Mouse (Mus musculus): ENCODE data around the gene Arf1.

The Arf1 gene

DNA sequence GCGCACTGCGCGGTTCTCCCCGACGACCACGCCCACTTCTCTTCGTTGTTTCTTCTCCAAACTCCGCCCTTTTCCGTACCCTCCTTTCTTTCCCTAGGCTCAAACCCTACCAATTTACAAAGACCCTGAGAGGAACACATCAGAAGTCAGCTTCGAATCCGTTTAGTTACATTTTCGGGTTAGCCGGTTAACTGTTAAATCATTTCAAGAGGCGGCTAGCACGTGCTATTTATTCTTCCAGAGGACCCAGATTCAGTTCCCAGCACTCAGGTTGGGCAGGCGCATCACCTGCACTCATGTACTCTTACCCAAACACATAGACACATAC lies 36.0 kb downstream of the Arf1 start, which contains the start of gene Guk1:
Gene Guk1, minus strand, starts transcription at position 154 of the 328 bp plus-strand sequence.
- no peak for DNase-seq (ENCODE audit: low spot score)

DNA sequence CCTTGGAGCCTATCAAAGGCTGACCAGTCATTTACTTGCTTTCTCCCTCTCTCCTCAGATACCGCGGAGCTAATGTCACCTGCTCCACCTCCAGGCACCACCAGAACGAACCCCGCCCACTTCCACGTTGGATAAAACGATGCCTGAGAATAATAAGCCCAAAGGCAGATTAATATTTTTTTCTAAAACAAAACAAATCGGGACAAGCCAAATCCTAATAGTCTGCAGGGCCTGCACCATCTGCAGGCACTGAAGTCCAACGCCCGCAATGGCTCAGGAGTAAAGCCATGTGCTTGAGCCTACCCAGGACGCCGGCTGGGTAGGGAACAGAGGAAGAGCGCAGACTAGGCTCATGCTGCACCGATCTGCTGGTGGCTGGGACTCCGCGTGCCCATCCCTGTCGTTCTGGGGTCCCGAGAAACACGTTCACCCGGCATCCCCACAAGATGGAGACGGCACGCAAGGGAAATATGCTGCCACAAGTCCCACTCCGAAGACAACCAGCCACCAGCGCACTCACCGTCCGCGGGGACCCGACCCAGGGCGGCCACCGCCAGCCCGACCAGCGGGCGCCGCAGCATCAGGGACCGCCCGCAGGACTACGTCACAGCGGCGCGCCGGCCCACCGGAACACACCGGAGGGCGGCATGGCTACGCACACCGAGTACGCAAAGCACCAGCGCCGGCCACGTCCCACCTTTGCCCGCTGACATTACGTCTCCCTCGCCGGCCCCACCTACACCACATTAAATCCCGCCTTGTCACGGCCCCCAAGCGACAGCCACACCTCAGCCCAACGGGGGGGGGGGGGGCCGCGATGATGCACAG lies 36.6 kb downstream of the Arf1 start:
- peak; percentile 89 for DNase-seq (ENCODE audit: low spot score)

DNA sequence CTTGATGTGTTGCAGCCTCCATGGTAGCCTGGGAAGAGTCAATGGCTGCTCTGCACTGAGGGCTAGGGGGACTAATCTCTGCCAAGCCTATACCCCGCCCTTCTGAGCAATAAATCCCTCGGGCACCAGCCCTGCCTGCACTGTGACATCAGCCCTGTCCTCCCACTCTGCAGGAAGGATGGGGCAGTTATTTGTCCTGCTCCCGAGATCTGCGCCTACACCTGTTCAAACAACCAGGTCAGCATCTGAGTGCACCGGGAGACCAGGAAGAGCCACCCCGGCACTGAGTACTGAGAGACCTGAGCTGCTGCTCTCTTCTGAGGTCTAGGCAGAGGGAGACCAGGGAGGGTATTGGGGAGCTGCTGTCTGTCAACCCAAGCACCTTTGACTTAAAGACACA lies 40.4 kb downstream of the Arf1 start:
- DNase-seq (ENCODE audit: low spot score), result no peak

DNA sequence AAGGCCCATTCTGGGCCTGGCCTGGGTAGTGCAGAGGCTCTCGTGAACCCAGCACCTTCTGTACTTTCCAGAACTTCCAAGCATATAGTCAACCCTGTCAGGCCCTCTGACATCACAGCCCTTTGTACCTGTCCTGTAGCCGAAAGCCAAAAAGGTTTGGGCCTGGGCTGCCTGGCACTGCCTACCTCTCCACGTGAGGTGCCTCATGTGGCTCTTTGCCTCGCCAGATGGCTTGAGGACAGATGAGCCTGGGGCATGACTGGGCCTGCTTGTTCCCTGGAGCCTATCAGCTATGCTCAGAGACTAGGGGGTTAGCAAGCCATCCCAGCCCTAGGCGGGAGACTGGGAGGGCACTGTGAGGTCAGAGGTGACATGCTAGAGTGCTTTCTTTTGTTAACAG lies 42.6 kb downstream of the Arf1 start:
- DNase-seq (ENCODE audit: low spot score), result no peak

DNA sequence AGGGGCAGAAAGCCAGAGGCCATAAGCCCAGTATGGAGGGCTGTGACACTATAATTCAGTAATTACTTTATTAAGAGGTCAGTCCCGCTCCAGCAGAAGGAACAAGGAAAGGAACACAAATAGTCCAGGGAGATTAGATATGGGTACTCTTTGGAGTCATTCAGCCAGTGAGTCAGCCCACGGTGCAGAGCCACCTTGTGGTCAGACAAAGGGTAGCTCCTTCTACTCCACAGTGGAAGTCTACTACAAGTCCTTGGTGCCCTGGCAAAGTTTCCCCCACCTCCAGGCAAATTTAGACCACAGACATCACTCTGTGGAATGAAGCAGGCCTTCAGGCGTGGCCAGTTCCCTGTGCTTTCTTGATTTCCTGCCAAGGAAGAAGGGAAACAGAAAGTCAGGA lies 44.2 kb downstream of the Arf1 start:
- DNase-seq (ENCODE audit: low spot score), result no peak

DNA sequence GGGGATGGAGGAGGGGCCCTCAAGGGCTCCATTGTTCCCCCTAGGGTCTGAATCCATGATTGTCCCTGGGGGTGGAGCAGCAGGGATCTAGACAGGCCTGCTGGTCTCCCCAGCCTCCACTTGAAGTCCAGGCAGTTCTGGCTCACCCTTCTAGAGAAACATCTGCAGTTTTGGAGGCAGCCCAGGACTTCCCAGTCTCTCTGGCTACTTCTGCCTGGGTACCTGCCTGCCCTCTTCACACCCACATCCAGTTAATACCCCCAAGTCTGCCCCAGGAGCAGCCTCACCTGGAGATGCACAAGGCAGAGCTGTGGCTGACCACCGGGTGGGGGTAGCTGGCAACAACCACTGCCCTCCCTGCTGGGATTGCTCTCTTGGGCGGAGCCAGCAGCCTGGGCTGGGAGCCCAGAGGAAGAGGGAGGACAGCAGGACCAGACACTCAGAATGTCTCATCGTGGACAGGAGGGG lies 45.2 kb downstream of the Arf1 start, which contains the start of gene Gjc2:
Gene Gjc2, minus strand, starts transcription at position 350 of the 468 bp plus-strand sequence.
- DNase-seq (ENCODE audit: low spot score), result peak; percentile 62

DNA sequence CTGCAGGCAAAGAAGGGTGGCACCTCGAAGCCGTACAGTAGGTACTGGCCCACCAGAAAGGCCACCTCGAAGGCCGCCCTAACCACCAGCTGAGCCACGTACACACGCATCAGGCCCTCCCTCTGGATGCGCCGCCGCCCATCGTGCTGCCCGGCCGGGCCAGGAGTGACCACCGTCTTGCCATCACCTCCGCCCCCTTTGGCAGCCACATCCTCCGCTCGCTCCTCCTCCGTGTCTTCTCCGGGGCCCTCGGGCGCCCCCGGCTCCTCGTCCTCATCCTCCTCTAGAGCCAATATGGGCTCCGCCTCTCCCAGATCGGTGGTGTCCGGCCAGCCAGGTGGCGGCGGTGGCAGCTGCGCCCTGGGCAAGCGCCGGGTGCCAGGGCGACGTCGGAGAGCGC lies 51.1 kb downstream of the Arf1 start:
- DNase-seq (ENCODE audit: low spot score), result no peak

DNA sequence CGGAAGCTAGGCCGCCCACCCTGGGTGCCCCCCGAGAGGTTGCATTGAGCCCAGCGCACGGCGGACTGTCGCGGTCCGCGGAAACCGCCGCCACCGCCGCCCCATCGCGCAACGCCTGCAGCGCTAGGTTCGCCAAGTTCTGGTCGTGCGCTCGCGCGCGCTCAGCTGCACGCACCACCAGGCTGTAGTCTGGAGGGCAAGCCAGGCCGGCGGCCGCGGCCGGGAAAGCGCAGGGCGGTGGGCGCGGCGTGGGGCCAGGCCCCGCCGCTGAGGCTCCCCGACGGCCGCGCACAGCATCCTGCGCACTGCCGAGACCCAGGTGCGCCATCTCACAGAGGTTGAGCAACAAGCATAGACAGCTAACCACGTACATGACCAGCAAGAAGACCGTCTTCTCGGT lies 51.6 kb downstream of the Arf1 start:
- no peak for DNase-seq (ENCODE audit: low spot score)

DNA sequence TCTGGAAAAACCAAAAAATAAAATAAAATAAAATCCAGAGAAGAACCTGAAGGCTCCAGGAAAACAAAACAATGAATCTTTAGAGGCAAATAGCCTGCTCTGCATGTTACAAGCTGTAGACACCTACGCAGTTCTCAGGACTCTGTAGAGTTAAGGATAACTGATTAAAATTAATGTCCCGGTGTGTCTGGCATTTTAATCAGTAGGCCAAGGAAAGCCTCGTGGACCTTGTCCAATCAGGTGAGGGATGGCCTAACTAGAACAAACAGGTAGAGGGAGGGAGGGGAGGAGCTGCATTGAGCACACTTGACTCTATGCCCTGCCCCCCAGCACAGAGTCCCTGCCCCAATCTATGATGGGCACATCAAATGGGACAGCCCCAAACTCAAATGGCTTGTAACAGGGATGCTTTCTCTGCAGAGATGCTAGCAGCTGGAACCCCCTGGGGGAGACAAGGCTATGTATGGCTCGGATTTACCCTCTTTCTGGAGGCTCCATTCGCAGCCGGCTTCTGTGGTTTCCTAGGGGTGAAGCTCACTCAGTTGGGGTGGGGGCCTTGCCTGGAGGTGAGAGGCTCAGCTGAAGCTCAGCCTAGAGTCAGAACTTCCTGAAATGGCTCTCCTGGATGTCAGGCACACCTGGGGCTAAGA lies 53.8 kb downstream of the Arf1 start:
- DNase-seq (ENCODE audit: low spot score), result no peak

DNA sequence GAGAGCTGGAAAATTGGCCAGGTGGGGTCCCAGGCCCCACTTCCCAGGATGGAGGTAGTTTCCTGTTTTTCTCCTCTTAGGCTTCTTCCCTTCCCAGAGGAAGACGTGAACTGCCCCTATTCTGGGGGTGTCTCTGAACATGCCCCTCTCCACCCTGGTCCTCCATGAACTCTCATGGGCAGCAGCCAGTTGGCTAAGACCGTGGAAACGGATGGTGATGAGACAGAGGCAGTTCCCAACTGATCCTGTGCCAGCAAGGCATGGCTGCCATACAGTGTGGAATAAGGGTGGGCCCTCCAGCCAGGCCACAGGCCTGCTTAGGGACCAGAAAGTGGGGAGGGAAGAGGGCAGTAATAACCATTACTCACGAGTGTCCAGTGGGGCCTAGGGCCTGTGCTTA lies 57.5 kb downstream of the Arf1 start:
- DNase-seq (ENCODE audit: low spot score), result no peak

DNA sequence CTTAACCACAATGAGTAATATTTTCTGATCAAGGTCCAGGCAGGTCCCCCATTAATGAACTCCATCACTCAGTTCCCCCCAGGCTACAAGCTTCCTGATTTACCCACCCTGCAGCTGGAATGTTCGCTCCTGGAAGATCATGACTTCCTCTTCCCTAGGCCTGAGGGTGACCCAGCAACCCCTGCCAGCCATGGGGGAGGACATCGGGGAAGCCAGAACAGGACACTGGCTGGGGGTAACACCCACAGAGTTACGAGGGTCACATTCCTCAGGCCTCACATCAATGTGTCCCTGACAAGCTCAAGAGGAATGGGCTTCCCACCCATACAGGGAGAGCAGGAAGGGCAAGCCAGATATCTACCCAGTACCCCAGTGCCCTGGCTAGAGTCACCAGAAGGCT lies 58.3 kb downstream of the Arf1 start:
- no peak for DNase-seq (ENCODE audit: low spot score)

DNA sequence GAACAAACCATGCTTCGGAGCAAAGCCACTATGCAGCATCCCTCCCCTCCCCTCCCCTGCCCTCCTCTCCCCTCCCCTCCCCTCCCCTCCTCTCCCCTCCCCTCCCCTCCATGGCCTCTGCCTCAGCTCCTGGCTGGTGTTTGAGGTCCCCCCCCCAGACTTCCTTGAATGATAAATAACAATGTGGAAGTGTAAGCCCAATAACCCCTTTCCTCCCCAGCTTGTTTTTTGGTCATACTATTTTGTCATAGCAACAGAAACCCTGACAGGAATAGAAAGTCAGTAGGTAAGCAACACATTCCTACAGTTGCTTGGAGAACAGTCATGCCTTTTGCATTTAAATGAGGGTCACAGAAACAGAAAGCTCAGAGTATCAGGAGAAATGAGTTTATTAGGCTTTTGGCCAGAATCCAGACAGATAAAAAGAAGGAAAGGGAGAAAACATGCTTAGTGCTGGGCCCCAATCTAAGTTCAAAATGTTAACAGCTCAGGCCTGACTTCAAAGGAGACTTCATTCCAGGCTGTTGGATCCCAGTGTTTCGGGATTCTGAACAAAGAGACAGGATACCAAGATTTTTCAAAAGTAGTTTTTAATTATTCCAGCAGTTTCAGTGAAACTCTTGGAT lies 62.3 kb downstream of the Arf1 start:
- no peak for DNase-seq (ENCODE audit: low spot score)

DNA sequence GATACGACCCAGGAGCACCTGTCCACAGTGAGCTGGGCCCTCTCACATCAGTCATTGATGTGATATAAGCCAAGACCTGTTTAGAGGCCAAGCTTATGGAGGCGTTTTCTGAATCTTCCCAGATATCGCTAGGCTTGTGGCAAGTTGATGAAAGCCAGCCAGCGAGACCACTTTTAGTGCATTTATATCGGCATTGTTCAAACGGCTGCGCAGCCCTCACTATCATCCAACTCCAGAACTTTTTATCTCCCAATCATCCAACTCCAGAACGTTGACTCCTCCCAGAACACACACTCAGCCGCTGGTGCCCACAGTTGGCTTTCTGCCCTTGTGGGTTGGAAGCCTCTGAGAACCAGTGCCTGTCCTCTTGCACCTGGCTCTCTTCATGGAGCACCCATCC lies 63.7 kb downstream of the Arf1 start:
- no peak for DNase-seq (ENCODE audit: low spot score)

DNA sequence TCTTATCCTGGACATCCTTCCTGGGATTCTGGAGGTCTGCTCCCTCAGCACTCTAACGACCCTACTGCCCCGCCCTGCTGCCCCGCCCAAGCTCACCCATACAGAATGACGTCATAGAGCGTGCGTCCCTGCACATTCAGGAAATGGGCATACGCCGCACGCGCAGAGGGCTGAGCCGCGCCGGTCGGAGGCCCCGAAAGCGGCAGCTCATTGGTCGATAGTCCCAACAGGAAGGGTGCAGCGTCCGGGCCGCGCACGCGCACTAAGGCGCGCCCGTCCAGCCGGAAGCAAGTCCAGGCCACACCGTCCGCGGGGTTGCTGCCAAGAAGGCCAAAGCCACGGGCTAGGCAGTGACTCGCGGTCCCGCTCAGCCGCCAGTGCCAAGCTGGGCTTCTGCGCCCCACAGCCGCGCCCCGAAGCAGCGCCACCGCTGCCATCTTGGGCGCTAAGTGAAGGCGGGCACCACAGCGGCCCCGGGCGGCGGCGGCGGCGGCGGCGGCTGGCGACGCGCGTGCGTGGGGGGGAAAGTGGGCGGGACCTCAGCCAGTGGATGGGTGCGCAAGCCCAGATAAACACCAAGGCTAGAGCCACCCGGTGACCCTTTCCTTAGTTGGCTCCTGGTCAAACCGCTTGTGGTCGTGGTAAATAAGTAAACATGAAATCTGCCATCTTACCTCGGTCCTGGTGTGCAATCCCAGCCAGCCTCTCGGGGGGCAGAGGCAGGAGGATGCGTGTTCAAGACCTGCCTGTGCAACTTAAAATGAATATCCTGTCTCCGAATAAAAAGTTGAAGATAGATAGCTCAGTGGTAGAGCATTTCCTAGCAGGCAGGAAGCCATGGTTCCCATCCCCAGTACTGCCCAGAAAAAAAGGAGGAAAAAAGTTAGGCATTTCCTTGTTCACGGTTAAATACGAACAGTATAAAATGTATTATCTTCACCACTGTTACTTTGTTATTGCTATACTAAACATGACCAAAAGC lies 64.5 kb downstream of the Arf1 start, which contains the start of gene Iba57:
Gene Iba57, minus strand, starts transcription at position 485 of the 982 bp plus-strand sequence.
- peak; percentile 98 for DNase-seq (ENCODE audit: low spot score)

DNA sequence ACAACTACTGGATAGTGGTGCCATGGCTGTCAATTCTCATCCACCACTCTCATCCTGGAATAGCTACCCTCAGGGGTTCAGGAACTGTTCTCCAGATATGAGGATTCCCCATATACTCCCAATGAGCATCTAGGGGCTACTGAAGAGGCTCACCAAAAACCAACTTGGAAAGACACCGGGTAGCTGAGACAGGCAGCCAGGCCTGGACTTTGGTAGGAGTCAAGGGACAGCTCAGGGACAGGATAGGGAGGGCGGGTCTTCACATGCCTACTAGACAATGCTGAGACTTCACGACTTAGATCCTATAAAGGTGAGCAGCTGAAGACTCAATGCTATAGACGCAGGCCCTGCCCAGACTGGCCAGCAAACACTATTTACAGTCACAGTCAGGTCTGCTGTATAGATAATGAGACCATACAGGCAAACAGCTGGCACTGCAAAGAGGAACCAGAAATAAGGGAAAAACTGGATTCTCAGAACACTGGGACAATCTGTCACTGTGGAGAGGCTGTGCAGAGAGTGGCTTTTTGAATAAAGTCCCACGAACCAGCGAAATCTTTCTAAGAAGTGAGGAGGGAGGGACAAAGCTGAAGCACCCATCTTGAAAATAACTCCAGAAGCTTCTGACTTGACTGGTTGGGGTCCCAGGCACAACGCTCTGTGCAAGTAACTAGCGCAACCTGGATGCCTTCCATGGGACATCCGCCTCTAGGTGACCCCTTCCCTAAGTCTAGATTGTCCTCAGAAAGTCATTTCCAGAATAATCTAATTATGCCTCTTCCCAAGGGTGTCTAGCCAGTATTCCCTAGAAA lies 65.4 kb downstream of the Arf1 start:
- no peak for DNase-seq (ENCODE audit: low spot score)
